In genomic region chr10:45806984-45807827, GRCm38 (mm10) we compare ENCODE assay signal across 8 mouse cellular contexts.
DNase-seq lines count a peak whose midpoint lies in the region; ATAC-seq lines count a peak whose summit lies in the region.

No protein-coding gene starts in this region.

- ATAC-seq in intestine, embryonic 14.5 days (replicated peaks; ENCODE audit: low FRiP score, low TSS enrichment, low read depth), result no peak

- H3K4me2 ChIP-seq in intestine, embryonic 14.5 days (ENCODE audit: low read length), result no peak overlapping the region

- H3K36me3 ChIP-seq in intestine, embryonic 14.5 days (ENCODE audit: control insufficient read depth, insufficient read depth, low read length), result no peaks in the 10 kb centered on the region
- H3K36me3 ChIP-seq in limb, embryonic 10.5 days, result no peaks in the 10 kb centered on the region

- no peaks in the 10 kb centered on the region for H3K4me1 ChIP-seq in intestine, embryonic 14.5 days (replicated peaks; ENCODE audit: control insufficient read depth, insufficient read depth, low read length)
- H3K4me1 ChIP-seq in limb, embryonic 10.5 days, result peaks cover 46% of the 10 kb centered on the region

- WGBS in intestine, embryonic 14.5 days, result 50% methylated on average over 18 of the region's 18 CpGs
- WGBS in limb, embryonic 10.5 days, result 23% methylated on average over 18 of the region's 18 CpGs

- no peak overlapping the region for H3K27ac ChIP-seq in intestine, embryonic 14.5 days (ENCODE audit: low read depth)
- H3K27ac ChIP-seq in limb, embryonic 10.5 days, result peak overlapping the region; percentile 90

- DNase-seq in kidney, adult 11 months, result peak; percentile 25
- DNase-seq in kidney, adult 9 months, result no peak
- peak; percentile 49 for DNase-seq in intestine, embryonic 14.5 days (ENCODE audit: low spot score)
- peak; percentile 77 for DNase-seq in limb, embryonic 10.5 days (ENCODE audit: low spot score)
- peak; percentile 24 for DNase-seq in retina, postnatal 1 day
- no peak for DNase-seq in spleen, postnatal 14 days (ENCODE audit: low spot score in 2 of 2)
- DNase-seq in cerebellum, adult 8-10 months, result no peak
- no peak for DNase-seq in heart, postnatal 25 days (ENCODE audit: low spot score)

- no peak overlapping the region for H3K9ac ChIP-seq in intestine, embryonic 14.5 days (ENCODE audit: low read length)

- no peaks in the 10 kb centered on the region for H3K27me3 ChIP-seq in intestine, embryonic 14.5 days (replicated peaks; ENCODE audit: control insufficient read depth, insufficient read depth, low read length)
- H3K27me3 ChIP-seq in limb, embryonic 10.5 days (ENCODE audit: low read depth, poor library complexity, severe bottlenecking), result no peaks in the 10 kb centered on the region

- H3K4me3 ChIP-seq in intestine, embryonic 14.5 days (ENCODE audit: low read depth, low read length), result no peak overlapping the region
- H3K4me3 ChIP-seq in limb, embryonic 10.5 days, result peak overlapping the region; percentile 17

- no peaks in the 10 kb centered on the region for H3K9me3 ChIP-seq in intestine, embryonic 14.5 days (ENCODE audit: control insufficient read depth, low read length)
- H3K9me3 ChIP-seq in limb, embryonic 10.5 days (replicated peaks), result no peaks in the 10 kb centered on the region

- intact Hi-C loops in heart, postnatal 25 days (cut with DNase I), result no loop called here

Comparison
In these comparisons a context has a peak if more than half of its experiments do, and no peak if none do; other contexts are left out.
1. DNase-seq: peak in kidney, adult 11 months (single experiment), intestine, embryonic 14.5 days (single experiment), limb, embryonic 10.5 days (single experiment) and retina, postnatal 1 day (single experiment); none in kidney, adult 9 months (single experiment), spleen, postnatal 14 days (0 of 2), cerebellum, adult 8-10 months (single experiment) and heart, postnatal 25 days (single experiment).